Mouse (Mus musculus): Measurements from ENCODE around the gene Saysd1. TPM values are rescaled to one million over a fixed set of nuclear protein-coding genes. Genes with fewer than 3 reads are reported as not detected.
"Not testable (repeated sequence)": the region's sequence is repeated elsewhere in the genome, so short reads cannot be mapped to it uniquely, and the experiment has no call there.

Saysd1 gene
- total RNA-seq, 2 experiments from 2014 or later = 5.5 to 6.0 TPM

- DNase-seq (ENCODE audit: extremely low spot score in 1 of 2, low spot score in 1 of 2) = no peak
Observed at GRCm38 (mm10) chr14:20047814-20048480, 90.4 kb downstream of the Saysd1 start.

- DNase-seq (ENCODE audit: extremely low spot score in 1 of 2, low spot score in 1 of 2) = no peak
Observed at GRCm38 (mm10) chr14:20047291-20047690, 91.0 kb downstream of the Saysd1 start.

GRCm38 (mm10) chr14:20044036-20044435, 94.3 kb downstream of the Saysd1 start:
- DNase-seq (ENCODE audit: extremely low spot score in 1 of 2, low spot score in 1 of 2) = no peak

GRCm38 (mm10) chr14:20041836-20042235, 96.5 kb downstream of the Saysd1 start:
- DNase-seq (ENCODE audit: extremely low spot score in 1 of 2, low spot score in 1 of 2) = no peak

- no peak for DNase-seq (ENCODE audit: extremely low spot score in 1 of 2, low spot score in 1 of 2)
Observed at GRCm38 (mm10) chr14:20040976-20041375, 97.4 kb downstream of the Saysd1 start.

- DNase-seq (ENCODE audit: extremely low spot score in 1 of 2, low spot score in 1 of 2) = no peak
Observed at GRCm38 (mm10) chr14:20039795-20040194, 98.5 kb downstream of the Saysd1 start.

- no peak for DNase-seq (ENCODE audit: extremely low spot score in 1 of 2, low spot score in 1 of 2)
Observed at GRCm38 (mm10) chr14:20032738-20033116, 105.6 kb downstream of the Saysd1 start.

GRCm38 (mm10) chr14:20032016-20032737, 106.2 kb downstream of the Saysd1 start:
- DNase-seq (ENCODE audit: extremely low spot score in 1 of 2, low spot score in 1 of 2) = no peak

- no peak for DNase-seq (ENCODE audit: extremely low spot score in 1 of 2, low spot score in 1 of 2)
Observed at GRCm38 (mm10) chr14:20029606-20030005, 108.7 kb downstream of the Saysd1 start.

- DNase-seq (ENCODE audit: extremely low spot score in 1 of 2, low spot score in 1 of 2) = not testable (repeated sequence)
Observed at GRCm38 (mm10) chr14:20027475-20027874, 110.9 kb downstream of the Saysd1 start.

Other genes with a start within 250 kb of the Saysd1 start
- gene Gng2, start 160.9 kb downstream of the Saysd1 start, total RNA-seq (2021) = 100 to 1,000 TPM; 311 to 324 TPM
- gene Kcnk5, start 43.3 kb upstream of the Saysd1 start, total RNA-seq (2021) = under 1 TPM; 0.42 to 0.57 TPM
- not detected for gene Kcnk16, start 130.7 kb upstream of the Saysd1 start, total RNA-seq (2021)
- 10 to 100 TPM; 21.9 to 25.1 TPM for gene Nudt13, start 156.2 kb upstream of the Saysd1 start, total RNA-seq (2021)
- gene Ecd, start 209.6 kb upstream of the Saysd1 start, total RNA-seq (2021) = 10 to 100 TPM; 31.1 to 34.4 TPM
- gene Fam149b, start 209.6 kb upstream of the Saysd1 start, total RNA-seq (2021) = 10 to 100 TPM; 42.4 to 51.7 TPM

Data from layer of hippocampus, postnatal 25 days (tissue).